Mouse (Mus musculus): Measurements from ENCODE around the gene Rbm34. TPM values are rescaled to one million over a fixed set of nuclear protein-coding genes. Genes with fewer than 3 reads are reported as not detected.

Rbm34 gene
- polyA plus RNA-seq, 1 experiment from 2014 or later = 19.7 TPM

GRCm38 (mm10) chr8:126944781-126945691, 25.8 kb downstream of the Rbm34 start:
- Histone ChIP-seq H3K27me3 (replicated peaks; ENCODE audit: control insufficient read depth, insufficient read depth, low read length) (no peaks in the 10 kb centered on the region), H3K9me3 (replicated peaks; ENCODE audit: control insufficient read depth, low read length) (no peaks in the 10 kb centered on the region), H3K4me1 (ENCODE audit: control insufficient read depth, insufficient read depth, low read length) (peaks cover 6% of the 10 kb centered on the region; the same call in 1 of the 2 replicates), H3K27ac (ENCODE audit: low read depth, low read length) (peak overlapping the region; percentile 71), H3K9ac (ENCODE audit: low read length) (peak overlapping the region; percentile 84), H3K4me3 (ENCODE audit: low read depth, low read length) (peak overlapping the region; percentile 79), H3K4me2 (ENCODE audit: low read length) (peak overlapping the region; percentile 86), H3K36me3 (ENCODE audit: control insufficient read depth, insufficient read depth, low read length) (peaks cover 10% of the 10 kb centered on the region)
- peak; percentile 46 for DNase-seq (ENCODE audit: low spot score)
- WGBS = under 1% methylated on average over 46 of the region's 46 CpGs
- ATAC-seq = no peak; the same call in 1 of the 2 replicates

GRCm38 (mm10) chr8:126943565-126943964, 27.3 kb downstream of the Rbm34 start:
- H3K36me3 ChIP-seq (ENCODE audit: control insufficient read depth, insufficient read depth, low read length) = peaks cover 10% of the 10 kb centered on the region
- DNase-seq (ENCODE audit: low spot score) (no peak), ATAC-seq (no peak)
- 89% methylated on average over 7 of the region's 7 CpGs for WGBS
- H3K4me2 ChIP-seq (ENCODE audit: low read length) = no peak overlapping the region
- H3K27ac ChIP-seq (ENCODE audit: low read depth, low read length) = no peak overlapping the region
- H3K27me3 ChIP-seq (replicated peaks; ENCODE audit: control insufficient read depth, insufficient read depth, low read length) = no peaks in the 10 kb centered on the region
- peaks cover 6% of the 10 kb centered on the region; the same call in 1 of the 2 replicates for H3K4me1 ChIP-seq (ENCODE audit: control insufficient read depth, insufficient read depth, low read length)
- H3K4me3 ChIP-seq (ENCODE audit: low read depth, low read length) = no peak overlapping the region
- no peaks in the 10 kb centered on the region for H3K9me3 ChIP-seq (replicated peaks; ENCODE audit: control insufficient read depth, low read length)
- no peak overlapping the region for H3K9ac ChIP-seq (ENCODE audit: low read length)

- no peak overlapping the region for H3K4me3 ChIP-seq (ENCODE audit: low read depth, low read length)
- 82% methylated on average over 3 of the region's 3 CpGs for WGBS
- ATAC-seq (no peak), DNase-seq (ENCODE audit: low spot score) (no peak)
- no peaks in the 10 kb centered on the region for H3K9me3 ChIP-seq (replicated peaks; ENCODE audit: control insufficient read depth, low read length)
- no peaks in the 10 kb centered on the region for H3K27me3 ChIP-seq (replicated peaks; ENCODE audit: control insufficient read depth, insufficient read depth, low read length)
- H3K9ac ChIP-seq (ENCODE audit: low read length) = no peak overlapping the region
- H3K36me3 ChIP-seq (ENCODE audit: control insufficient read depth, insufficient read depth, low read length) = peaks cover 65% of the 10 kb centered on the region
- H3K4me1 ChIP-seq (ENCODE audit: control insufficient read depth, insufficient read depth, low read length) = no peaks in the 10 kb centered on the region
- no peak overlapping the region for H3K4me2 ChIP-seq (ENCODE audit: low read length)
- H3K27ac ChIP-seq (ENCODE audit: low read depth, low read length) = no peak overlapping the region
Measured at GRCm38 (mm10) chr8:126937337-126937736, 33.5 kb downstream of the Rbm34 start.

- H3K4me3 ChIP-seq (ENCODE audit: low read depth, low read length) = no peak overlapping the region
- DNase-seq (ENCODE audit: low spot score) = no peak
- H3K9ac ChIP-seq (ENCODE audit: low read length) = no peak overlapping the region
- 0 out of 2 replicates have a peak, but pooled peaks have one; percentile 29 for ATAC-seq
- H3K36me3 ChIP-seq (ENCODE audit: control insufficient read depth, insufficient read depth, low read length) = peaks cover 79% of the 10 kb centered on the region
- no peak overlapping the region for H3K4me2 ChIP-seq (ENCODE audit: low read length)
- H3K27me3 ChIP-seq (replicated peaks; ENCODE audit: control insufficient read depth, insufficient read depth, low read length) = no peaks in the 10 kb centered on the region
- no peak overlapping the region for H3K27ac ChIP-seq (ENCODE audit: low read depth, low read length)
- no peaks in the 10 kb centered on the region for H3K4me1 ChIP-seq (ENCODE audit: control insufficient read depth, insufficient read depth, low read length)
- H3K9me3 ChIP-seq (replicated peaks; ENCODE audit: control insufficient read depth, low read length) = no peaks in the 10 kb centered on the region
Measured at GRCm38 (mm10) chr8:126935932-126936331, 34.9 kb downstream of the Rbm34 start.

- Histone ChIP-seq H3K9me3 (replicated peaks; ENCODE audit: control insufficient read depth, low read length) (no peaks in the 10 kb centered on the region), H3K4me2 (ENCODE audit: low read length) (no peak overlapping the region), H3K36me3 (ENCODE audit: control insufficient read depth, insufficient read depth, low read length) (peaks cover 82% of the 10 kb centered on the region), H3K27ac (ENCODE audit: low read depth, low read length) (no peak overlapping the region), H3K27me3 (replicated peaks; ENCODE audit: control insufficient read depth, insufficient read depth, low read length) (no peaks in the 10 kb centered on the region), H3K4me1 (ENCODE audit: control insufficient read depth, insufficient read depth, low read length) (no peaks in the 10 kb centered on the region), H3K4me3 (ENCODE audit: low read depth, low read length) (no peak overlapping the region), H3K9ac (ENCODE audit: low read length) (no peak overlapping the region)
- DNase-seq (ENCODE audit: low spot score) = no peak
- no peak for ATAC-seq
- WGBS = 90% methylated on average over 2 of the region's 2 CpGs
Measured at GRCm38 (mm10) chr8:126935387-126935786, 35.5 kb downstream of the Rbm34 start.

- Histone ChIP-seq H3K27ac (ENCODE audit: low read depth, low read length) (no peak overlapping the region), H3K4me2 (ENCODE audit: low read length) (no peak overlapping the region), H3K36me3 (ENCODE audit: control insufficient read depth, insufficient read depth, low read length) (peaks cover 68% of the 10 kb centered on the region), H3K9ac (ENCODE audit: low read length) (no peak overlapping the region), H3K27me3 (replicated peaks; ENCODE audit: control insufficient read depth, insufficient read depth, low read length) (no peaks in the 10 kb centered on the region), H3K9me3 (replicated peaks; ENCODE audit: control insufficient read depth, low read length) (no peaks in the 10 kb centered on the region), H3K4me1 (ENCODE audit: control insufficient read depth, insufficient read depth, low read length) (no peaks in the 10 kb centered on the region), H3K4me3 (ENCODE audit: low read depth, low read length) (no peak overlapping the region)
- ATAC-seq (no peak), DNase-seq (ENCODE audit: low spot score) (no peak)
- 71% methylated on average over 1 of the region's 1 CpGs for WGBS
Measured at GRCm38 (mm10) chr8:126932656-126933055, 38.2 kb downstream of the Rbm34 start.

- DNase-seq (ENCODE audit: low spot score) = no peak
- H3K4me3 ChIP-seq (ENCODE audit: low read depth, low read length) = no peak overlapping the region
- H3K36me3 ChIP-seq (ENCODE audit: control insufficient read depth, insufficient read depth, low read length) = peaks cover 64% of the 10 kb centered on the region
- no peaks in the 10 kb centered on the region for H3K9me3 ChIP-seq (replicated peaks; ENCODE audit: control insufficient read depth, low read length)
- H3K27ac ChIP-seq (ENCODE audit: low read depth, low read length) = no peak overlapping the region
- WGBS = 93% methylated on average over 1 of the region's 1 CpGs
- no peaks in the 10 kb centered on the region for H3K27me3 ChIP-seq (replicated peaks; ENCODE audit: control insufficient read depth, insufficient read depth, low read length)
- no peak overlapping the region for H3K9ac ChIP-seq (ENCODE audit: low read length)
- H3K4me1 ChIP-seq (ENCODE audit: control insufficient read depth, insufficient read depth, low read length) = no peaks in the 10 kb centered on the region
- no peak overlapping the region for H3K4me2 ChIP-seq (ENCODE audit: low read length)
- ATAC-seq = no peak
Measured at GRCm38 (mm10) chr8:126932249-126932648, 38.6 kb downstream of the Rbm34 start.

GRCm38 (mm10) chr8:126931720-126932119, 39.2 kb downstream of the Rbm34 start:
- ATAC-seq (no peak), DNase-seq (ENCODE audit: low spot score) (no peak)
- no peak overlapping the region for H3K4me3 ChIP-seq (ENCODE audit: low read depth, low read length)
- WGBS = 38% methylated on average over 2 of the region's 2 CpGs
- H3K4me1 ChIP-seq (ENCODE audit: control insufficient read depth, insufficient read depth, low read length) = no peaks in the 10 kb centered on the region
- no peaks in the 10 kb centered on the region for H3K9me3 ChIP-seq (replicated peaks; ENCODE audit: control insufficient read depth, low read length)
- H3K27me3 ChIP-seq (replicated peaks; ENCODE audit: control insufficient read depth, insufficient read depth, low read length) = no peaks in the 10 kb centered on the region
- peaks cover 59% of the 10 kb centered on the region for H3K36me3 ChIP-seq (ENCODE audit: control insufficient read depth, insufficient read depth, low read length)
- H3K9ac ChIP-seq (ENCODE audit: low read length) = no peak overlapping the region
- H3K27ac ChIP-seq (ENCODE audit: low read depth, low read length) = no peak overlapping the region
- no peak overlapping the region for H3K4me2 ChIP-seq (ENCODE audit: low read length)

- Histone ChIP-seq H3K4me3 (ENCODE audit: low read depth, low read length) (no peak overlapping the region), H3K9me3 (replicated peaks; ENCODE audit: control insufficient read depth, low read length) (no peaks in the 10 kb centered on the region), H3K27me3 (replicated peaks; ENCODE audit: control insufficient read depth, insufficient read depth, low read length) (no peaks in the 10 kb centered on the region), H3K27ac (ENCODE audit: low read depth, low read length) (no peak overlapping the region), H3K36me3 (ENCODE audit: control insufficient read depth, insufficient read depth, low read length) (peaks cover 41% of the 10 kb centered on the region), H3K9ac (ENCODE audit: low read length) (no peak overlapping the region), H3K4me1 (ENCODE audit: control insufficient read depth, insufficient read depth, low read length) (no peaks in the 10 kb centered on the region), H3K4me2 (ENCODE audit: low read length) (no peak overlapping the region)
- peak; percentile 16; the same call in 1 of the 2 replicates for ATAC-seq
- WGBS = 74% methylated on average over 3 of the region's 3 CpGs
- peak; percentile 69 for DNase-seq (ENCODE audit: low spot score)
Measured at GRCm38 (mm10) chr8:126929607-126930161, 41.2 kb downstream of the Rbm34 start.

Measured in forebrain, embryonic 14.5 days (tissue).